Mouse (Mus musculus): ENCODE measurements at regions not wholly inside any gene's neighbourhood (a gene's known extent, or its start where the extent isn't known, plus 50 kb on each side); places are given as distances from the start of the nearest gene placed in this dataset.
A peak's percentile ranks its signal among the peaks of the same experiment; 100 is the strongest.
"Not testable (repeated sequence)": the region's sequence is repeated elsewhere in the genome, so short reads cannot be mapped to it uniquely, and the experiment has no call there.

GRCm38 (mm10) chr6:22789731-22790130 lies 85.6 kb upstream of the Ptprz1 start:
- ATAC-seq (ENCODE audit: insufficient number of reproducible peaks, low FRiP score, low TSS enrichment): not testable (repeated sequence)

- ATAC-seq (ENCODE audit: insufficient number of reproducible peaks, low FRiP score, low TSS enrichment): no peak
Observed at GRCm38 (mm10) chr6:22791801-22792200, 83.5 kb upstream of the Ptprz1 start.

- ATAC-seq (ENCODE audit: insufficient number of reproducible peaks, low FRiP score, low TSS enrichment): no peak
Observed at GRCm38 (mm10) chr6:22792601-22793000, 82.7 kb upstream of the Ptprz1 start.

- ATAC-seq (ENCODE audit: insufficient number of reproducible peaks, low FRiP score, low TSS enrichment): peak; percentile 54; the same call in 1 of the 2 replicates
Observed at GRCm38 (mm10) chr6:22794071-22794721, 81.1 kb upstream of the Ptprz1 start.

- ATAC-seq (ENCODE audit: insufficient number of reproducible peaks, low FRiP score, low TSS enrichment): no peak
Observed at GRCm38 (mm10) chr6:22794755-22795154, 80.5 kb upstream of the Ptprz1 start.

GRCm38 (mm10) chr6:22795291-22795860 lies 79.9 kb upstream of the Ptprz1 start:
- no peak for ATAC-seq (ENCODE audit: insufficient number of reproducible peaks, low FRiP score, low TSS enrichment)

GRCm38 (mm10) chr6:22801908-22802307 lies 73.4 kb upstream of the Ptprz1 start:
- no peak for ATAC-seq (ENCODE audit: insufficient number of reproducible peaks, low FRiP score, low TSS enrichment)

GRCm38 (mm10) chr6:22802399-22803092 lies 72.8 kb upstream of the Ptprz1 start:
- ATAC-seq (ENCODE audit: insufficient number of reproducible peaks, low FRiP score, low TSS enrichment): 0 out of 2 replicates have a peak, but pooled peaks have one; percentile 15

GRCm38 (mm10) chr6:22803886-22804285 lies 71.4 kb upstream of the Ptprz1 start:
- no peak for ATAC-seq (ENCODE audit: insufficient number of reproducible peaks, low FRiP score, low TSS enrichment)

GRCm38 (mm10) chr6:22825086-22825768 lies 50.1 kb upstream of the Ptprz1 start:
- ATAC-seq (ENCODE audit: insufficient number of reproducible peaks, low FRiP score, low TSS enrichment): no peak

All from cerebellum, adult (tissue).